Mouse (Mus musculus) liver, embryonic 15.5 days (tissue): ENCODE data around the gene Tex36. TPM values are rescaled to one million over a fixed set of nuclear protein-coding genes. Genes with fewer than 3 reads are reported as not detected.

Experiments used
- ATAC-seq: fragments of 200-750 bp; cut with Nextera tagmentation; 2 replicates; pipeline ENCODE4 v1.8.0; 2017; ENCODE audit warnings: moderate number of reproducible peaks, mild to moderate bottlenecking, moderate library complexity; ENCODE audit not compliant: insufficient read depth
- H3K27ac ChIP-seq: fragments of 300-500 bp; sonication (generic); replicated peaks from 2 replicates; pipeline ENCODE4 v1.5.1; 2015; ENCODE audit warnings: mild to moderate bottlenecking, inconsistent platforms
- H3K27me3 ChIP-seq: fragments of 300-500 bp; sonication (generic); 2 replicates; pipeline ENCODE4 v1.6.1; 2015; ENCODE audit warnings: mild to moderate bottlenecking, inconsistent platforms
- H3K36me3 ChIP-seq: fragments of 300-500 bp; sonication (generic); replicated peaks from 2 replicates; pipeline ENCODE4 v1.6.1; 2015; ENCODE audit warnings: moderate library complexity, mild to moderate bottlenecking, inconsistent platforms
- H3K4me1 ChIP-seq: fragments of 300-500 bp; sonication (generic); replicated peaks from 2 replicates; pipeline ENCODE4 v1.6.1; 2015; ENCODE audit warnings: inconsistent platforms
- H3K4me2 ChIP-seq: fragments of 300-500 bp; sonication (generic); 2 replicates; pipeline ENCODE4 v1.6.1; 2015; ENCODE audit warnings: moderate library complexity, mild to moderate bottlenecking, inconsistent platforms
- H3K4me3 ChIP-seq: fragments of 300-500 bp; sonication (generic); replicated peaks from 2 replicates; pipeline ENCODE4 v1.5.1; 2015; ENCODE audit warnings: mild to moderate bottlenecking, inconsistent platforms
- H3K9ac ChIP-seq: fragments of 300-500 bp; sonication (generic); 2 replicates; pipeline ENCODE4 v1.6.1; 2015; ENCODE audit warnings: moderate library complexity, mild to moderate bottlenecking, inconsistent platforms
- H3K9me3 ChIP-seq: fragments of 300-500 bp; sonication (generic); replicated peaks from 2 replicates; pipeline ENCODE4 v1.6.1; 2016; ENCODE audit warnings: inconsistent platforms
- WGBS: fragments of 180-500 bp; shearing (Covaris S2); methylation state at CpG from one replicate; pipeline ENCODE4 v1.1.7; 2015; ENCODE audit warnings: mixed read lengths; ENCODE audit not compliant: insufficient replicate concordance; 5-methylcytosine and 5-hydroxymethylcytosine counted together
- polyA plus RNA-seq: library from polyadenylated mRNA; unstranded; fragments of >200 nt; fragmentation: Nextera tagmentation; extraction: Ambion mirVana; gene quantifications from 2 replicates; pipeline ENCODE4 v1.2.1, GENCODE M21; 2015

Tex36 gene
- polyA plus RNA-seq, result not detected in 2 replicates

DNA sequence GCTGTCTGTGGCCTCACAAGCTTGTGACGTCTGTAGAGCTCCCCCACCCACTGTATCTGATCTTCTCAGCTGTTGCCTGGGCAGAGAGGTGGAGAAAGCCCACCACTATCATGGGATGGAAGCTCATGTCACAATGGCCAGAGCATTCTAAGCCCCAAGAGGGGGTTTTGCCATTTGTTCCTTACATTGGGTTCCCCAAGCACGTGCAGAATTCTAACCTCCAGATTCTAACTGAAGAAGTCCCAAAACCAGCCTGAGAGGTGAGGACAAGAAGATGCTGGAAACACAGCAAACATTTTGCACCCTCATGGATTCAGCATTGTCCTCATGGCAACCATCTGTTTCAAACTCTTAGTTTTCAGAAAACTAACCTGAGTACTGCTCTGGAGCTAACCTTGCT lies at the start of gene Tex36:
Gene Tex36 (minus strand): TSS at position 101 of the 400 bp plus-strand sequence.
- no peak within 1 kb of the TSS for H3K4me2 ChIP-seq
- H3K27ac ChIP-seq, result no peak within 1 kb of the TSS
- H3K36me3 ChIP-seq, result no peaks in the 10 kb centered on the region
- H3K27me3 ChIP-seq, result no peaks in the 10 kb centered on the region
- no peak for ATAC-seq
- 16% methylated on average over 2 of the region's 2 CpGs for WGBS
- H3K9me3 ChIP-seq, result no peaks in the 10 kb centered on the region
- H3K9ac ChIP-seq, result no peak within 1 kb of the TSS
- no peak within 1 kb of the TSS for H3K4me3 ChIP-seq
- no peaks in the 10 kb centered on the region for H3K4me1 ChIP-seq

DNA sequence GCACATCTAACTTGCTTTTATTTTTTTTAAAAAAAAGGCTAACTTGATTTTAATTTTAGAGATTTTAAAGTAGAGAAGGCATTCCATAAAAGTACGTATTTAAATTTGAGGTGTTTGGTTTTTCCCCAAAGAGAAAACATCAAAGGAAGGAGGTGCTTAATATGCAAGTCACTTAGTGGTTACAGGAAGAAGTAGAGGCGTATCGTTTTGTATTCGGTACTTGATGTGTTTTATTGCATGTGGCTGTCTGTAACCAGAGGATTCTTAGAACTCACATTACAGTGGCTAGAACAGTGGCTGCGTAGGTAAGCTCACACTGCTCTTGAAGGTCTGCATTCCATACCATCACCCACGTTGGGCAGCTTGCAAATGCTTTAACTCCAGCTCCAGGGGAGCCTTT lies 43.8 kb upstream of the Tex36 start:
- Histone ChIP-seq H3K9ac (no peak overlapping the region), H3K4me1 (no peaks in the 10 kb centered on the region), H3K27me3 (no peaks in the 10 kb centered on the region), H3K36me3 (peaks cover 92% of the 10 kb centered on the region), H3K9me3 (no peaks in the 10 kb centered on the region), H3K4me2 (no peak overlapping the region), H3K27ac (no peak overlapping the region), H3K4me3 (no peak overlapping the region)
- 88% methylated on average over 6 of the region's 6 CpGs for WGBS
- ATAC-seq, result no peak

DNA sequence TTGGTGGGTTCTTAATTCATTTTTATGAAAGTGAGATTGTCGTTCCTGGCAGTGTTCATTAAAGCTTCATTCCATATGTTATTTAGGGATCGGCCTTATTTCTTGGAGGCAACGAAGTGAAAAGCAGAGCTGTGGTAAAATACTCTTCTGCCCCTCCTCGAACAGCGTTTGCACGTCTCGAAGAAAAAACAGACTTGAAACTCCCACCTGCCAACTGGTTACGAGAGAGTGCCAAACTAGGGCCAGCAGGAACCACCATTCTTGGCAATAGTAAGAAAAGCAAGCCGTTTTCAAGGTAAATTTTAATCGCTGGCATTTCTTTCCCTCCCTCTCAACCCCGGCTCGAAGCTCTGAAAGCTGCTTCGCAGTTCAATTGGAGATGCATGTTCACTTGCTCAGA lies 36.9 kb upstream of the Tex36 start:
- no peaks in the 10 kb centered on the region for H3K27me3 ChIP-seq
- H3K4me1 ChIP-seq, result peaks cover 20% of the 10 kb centered on the region
- H3K4me2 ChIP-seq, result peak overlapping the region; percentile 97
- H3K27ac ChIP-seq, result no peak overlapping the region
- peak overlapping the region; percentile 94 for H3K9ac ChIP-seq
- 81% methylated on average over 13 of the region's 13 CpGs for WGBS
- H3K36me3 ChIP-seq, result peaks cover 43% of the 10 kb centered on the region
- peak overlapping the region; percentile 90 for H3K4me3 ChIP-seq
- no peak for ATAC-seq
- no peaks in the 10 kb centered on the region for H3K9me3 ChIP-seq

DNA sequence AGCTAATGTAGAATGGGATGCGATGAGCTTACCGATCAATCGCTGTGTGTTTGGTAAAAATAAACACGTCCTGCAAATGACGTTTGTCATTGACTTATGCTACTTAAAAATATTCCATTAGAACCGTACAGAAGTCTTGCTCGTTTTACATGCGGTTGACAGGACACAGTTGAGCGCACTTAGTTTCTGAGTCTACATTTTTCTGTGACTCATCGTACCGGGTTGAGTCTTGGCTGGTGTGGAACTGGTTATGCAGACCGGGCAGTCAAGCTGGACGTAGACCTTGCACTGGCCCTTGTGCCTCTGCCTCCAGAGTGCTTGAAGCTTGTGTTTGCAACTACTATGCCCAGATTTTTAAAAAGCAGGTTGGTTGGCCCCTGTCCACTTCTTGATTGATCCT lies 36.3 kb upstream of the Tex36 start:
- peaks cover 38% of the 10 kb centered on the region for H3K36me3 ChIP-seq
- H3K4me1 ChIP-seq, result peaks cover 20% of the 10 kb centered on the region
- H3K9me3 ChIP-seq, result no peaks in the 10 kb centered on the region
- H3K27ac ChIP-seq, result peak overlapping the region; percentile 86
- peak overlapping the region; percentile 94 for H3K9ac ChIP-seq
- 6% methylated on average over 13 of the region's 13 CpGs for WGBS
- no peaks in the 10 kb centered on the region for H3K27me3 ChIP-seq
- H3K4me3 ChIP-seq, result peak overlapping the region; percentile 90
- H3K4me2 ChIP-seq, result peak overlapping the region; percentile 97
- no peak for ATAC-seq

DNA sequence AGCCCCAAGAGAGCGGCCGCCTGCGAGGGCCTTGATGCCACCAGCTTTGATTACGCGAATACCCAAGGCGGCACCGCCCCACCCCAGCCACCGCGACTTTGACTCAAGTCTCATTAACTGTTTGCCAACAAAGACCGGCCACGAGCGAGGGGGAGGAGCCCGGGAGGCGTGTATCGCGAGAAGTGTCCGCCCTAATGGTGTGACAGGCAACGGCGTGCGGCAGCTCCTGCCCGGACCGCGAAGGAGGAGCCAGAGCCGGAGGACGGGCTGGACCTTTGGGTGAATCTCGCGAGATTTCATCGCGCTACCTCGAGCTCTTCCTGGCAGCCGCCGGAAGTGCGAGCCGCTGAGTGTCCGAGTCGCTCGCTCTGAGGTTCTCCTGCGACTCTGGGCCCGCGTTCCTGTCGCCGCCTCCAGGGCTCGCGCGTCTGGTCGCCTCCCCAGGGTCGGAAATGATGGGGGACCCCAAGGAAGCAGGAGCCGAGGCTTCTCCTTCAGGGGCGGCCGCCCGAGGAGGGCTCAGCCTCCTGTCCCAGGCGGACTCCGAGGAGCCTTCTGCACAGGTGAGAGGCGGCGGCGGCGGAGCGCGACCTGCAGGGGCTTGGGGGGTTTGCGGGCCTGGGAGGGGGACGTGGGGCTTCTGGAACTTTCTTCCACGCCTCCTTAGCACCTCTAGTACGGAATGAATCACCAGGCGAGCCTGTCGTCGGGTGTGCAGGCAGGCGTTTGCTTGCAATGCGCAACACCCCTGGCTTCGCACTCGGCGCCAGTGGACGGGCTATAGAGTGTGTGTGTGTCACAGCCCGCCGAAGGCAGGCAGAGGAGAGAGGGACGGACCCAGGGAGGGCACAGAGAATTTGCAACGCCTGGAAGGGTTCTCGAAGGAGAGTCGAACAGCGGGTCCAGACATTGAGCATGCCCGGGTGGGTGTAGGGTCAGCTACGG lies 35.7 kb upstream of the Tex36 start, which contains the start of gene Edrf1:
Gene Edrf1 (plus strand): TSS at position 183 of the 945 bp plus-strand sequence.
- Histone ChIP-seq H3K27ac (peak within 1 kb of the TSS; percentile 86), H3K9me3 (no peaks in the 10 kb centered on the region), H3K4me1 (peaks cover 20% of the 10 kb centered on the region), H3K36me3 (peaks cover 31% of the 10 kb centered on the region), H3K9ac (peak within 1 kb of the TSS; percentile 94), H3K27me3 (no peaks in the 10 kb centered on the region), H3K4me2 (peak within 1 kb of the TSS; percentile 97), H3K4me3 (peak within 1 kb of the TSS; percentile 90)
- peak; percentile 97 for ATAC-seq
- under 1% methylated on average over 81 of the region's 81 CpGs for WGBS

DNA sequence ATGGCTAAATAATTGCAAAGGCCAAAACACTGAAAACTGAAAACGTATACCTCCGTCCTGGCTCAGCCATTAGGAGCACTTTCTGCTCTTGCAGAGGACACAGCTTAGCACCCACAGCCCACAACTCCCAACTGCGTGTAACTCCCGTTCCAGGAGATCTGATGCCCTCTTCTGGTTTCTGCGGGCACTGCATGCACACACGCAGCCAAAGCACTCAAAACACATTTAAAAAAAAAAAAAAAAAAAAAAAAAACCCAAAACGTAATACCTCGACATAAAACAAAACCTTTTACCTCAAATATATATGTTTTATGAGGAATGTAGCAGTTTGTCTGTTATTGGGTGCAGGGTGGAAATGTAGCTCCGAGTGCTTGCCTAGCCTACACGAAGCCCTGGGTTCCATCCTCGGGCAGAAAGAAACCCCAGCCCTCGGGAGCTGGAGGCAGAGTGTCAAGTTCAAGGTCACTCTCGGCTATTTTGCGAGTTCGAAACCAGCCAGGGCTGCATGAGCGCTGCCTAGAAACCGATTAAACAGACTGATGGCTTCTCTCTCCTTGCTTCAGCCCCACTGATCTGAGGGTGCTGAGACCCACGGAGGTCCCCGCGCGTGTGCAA lies 34.9 kb upstream of the Tex36 start:
- ATAC-seq, result peak; percentile 2
- Histone ChIP-seq H3K36me3 (peaks cover 23% of the 10 kb centered on the region), H3K9ac (peak overlapping the region; percentile 61), H3K27me3 (no peaks in the 10 kb centered on the region), H3K4me3 (peak overlapping the region; percentile 90), H3K4me1 (peaks cover 20% of the 10 kb centered on the region), H3K4me2 (peak overlapping the region; percentile 97), H3K27ac (peak overlapping the region; percentile 85), H3K9me3 (no peaks in the 10 kb centered on the region)
- WGBS, result 1% methylated on average over 21 of the region's 21 CpGs

DNA sequence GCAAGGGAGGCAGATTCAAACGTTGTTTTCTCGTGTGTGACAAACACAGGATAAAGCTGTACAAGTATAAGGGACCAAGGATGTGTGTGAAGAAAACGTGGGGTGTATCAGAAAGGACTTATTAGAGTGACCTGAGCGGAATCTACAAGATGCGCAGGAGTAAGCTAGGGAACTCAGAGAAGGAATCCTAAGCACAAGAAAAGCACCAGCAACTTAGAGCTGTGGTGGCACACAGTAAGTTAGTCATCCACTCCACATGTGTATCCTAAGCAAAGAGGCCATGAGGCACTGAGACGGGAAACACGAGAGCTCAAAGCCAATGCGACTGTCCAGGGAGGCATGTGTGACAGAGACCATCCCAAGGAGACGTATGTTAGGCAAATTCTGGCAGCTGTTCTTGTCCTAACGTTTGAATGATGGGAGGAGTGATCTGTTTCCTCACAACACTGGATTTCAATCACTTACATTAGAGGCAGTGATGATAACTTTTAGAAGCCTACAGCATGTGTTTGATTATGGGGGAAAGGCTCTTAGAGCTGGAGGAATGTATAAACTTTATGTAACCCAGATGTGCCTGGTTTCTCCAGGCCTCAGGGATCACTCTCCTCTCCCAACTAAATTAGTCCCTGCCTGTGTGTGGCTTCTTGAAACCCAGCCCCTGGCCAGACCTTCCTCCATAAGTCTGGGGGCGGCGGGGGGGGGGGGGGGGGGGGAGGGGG lies 33.1 kb upstream of the Tex36 start:
- no peak for ATAC-seq
- Histone ChIP-seq H3K9ac (no peak overlapping the region), H3K27ac (no peak overlapping the region), H3K4me3 (no peak overlapping the region), H3K9me3 (no peaks in the 10 kb centered on the region), H3K4me1 (peaks cover 20% of the 10 kb centered on the region), H3K27me3 (no peaks in the 10 kb centered on the region), H3K4me2 (no peak overlapping the region), H3K36me3 (peaks cover 9% of the 10 kb centered on the region)
- 54% methylated on average over 11 of the region's 12 CpGs for WGBS

DNA sequence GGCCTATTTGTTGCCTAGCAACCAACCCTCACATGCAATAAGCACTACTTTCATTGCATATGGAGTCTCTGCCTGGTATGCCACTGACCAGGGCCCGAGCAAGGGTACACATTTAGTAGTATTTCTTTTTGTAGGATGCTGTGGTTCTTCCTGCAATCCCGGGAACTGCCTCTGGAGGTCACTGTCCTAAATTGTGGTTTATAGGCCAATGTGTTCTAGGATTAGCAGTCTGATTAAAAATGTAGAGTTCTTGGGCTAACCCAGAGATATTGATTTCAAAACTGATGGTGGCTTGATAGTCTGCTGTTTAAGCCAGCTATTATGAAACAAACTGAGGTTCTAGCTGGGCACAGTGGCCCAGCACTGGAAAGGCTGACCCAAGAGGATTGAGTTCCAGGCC lies 30.5 kb upstream of the Tex36 start:
- ATAC-seq, result no peak
- Histone ChIP-seq H3K4me1 (peaks cover 6% of the 10 kb centered on the region), H3K27me3 (no peaks in the 10 kb centered on the region), H3K9ac (no peak overlapping the region), H3K4me2 (no peak overlapping the region), H3K4me3 (no peak overlapping the region), H3K9me3 (no peaks in the 10 kb centered on the region), H3K36me3 (no peaks in the 10 kb centered on the region), H3K27ac (no peak overlapping the region)
- WGBS, result 7% methylated on average over 2 of the region's 2 CpGs

DNA sequence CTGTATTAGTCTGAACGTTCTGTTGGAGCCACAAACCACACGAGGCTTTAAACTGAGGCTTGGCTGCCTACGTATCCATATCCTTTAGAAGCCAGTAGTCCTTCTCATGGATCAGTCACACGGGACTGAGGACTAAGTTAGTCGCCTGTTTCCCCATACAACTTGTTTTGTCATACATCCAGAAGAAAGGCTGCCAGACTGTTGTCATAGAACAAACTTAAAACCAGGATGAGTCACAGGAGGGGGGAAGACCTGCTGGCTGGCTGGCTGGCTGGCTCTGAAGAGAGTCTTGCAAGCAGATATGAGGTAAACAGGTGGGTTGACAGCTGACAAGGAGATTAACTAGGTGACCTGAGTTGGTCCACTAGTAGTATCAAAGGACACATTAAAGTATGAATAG lies 28.9 kb upstream of the Tex36 start:
- Histone ChIP-seq H3K9ac (no peak overlapping the region), H3K4me1 (no peaks in the 10 kb centered on the region), H3K9me3 (no peaks in the 10 kb centered on the region), H3K27me3 (no peaks in the 10 kb centered on the region), H3K27ac (no peak overlapping the region), H3K4me2 (no peak overlapping the region), H3K36me3 (no peaks in the 10 kb centered on the region), H3K4me3 (no peak overlapping the region)
- WGBS, result 49% methylated on average over 5 of the region's 5 CpGs
- no peak for ATAC-seq

DNA sequence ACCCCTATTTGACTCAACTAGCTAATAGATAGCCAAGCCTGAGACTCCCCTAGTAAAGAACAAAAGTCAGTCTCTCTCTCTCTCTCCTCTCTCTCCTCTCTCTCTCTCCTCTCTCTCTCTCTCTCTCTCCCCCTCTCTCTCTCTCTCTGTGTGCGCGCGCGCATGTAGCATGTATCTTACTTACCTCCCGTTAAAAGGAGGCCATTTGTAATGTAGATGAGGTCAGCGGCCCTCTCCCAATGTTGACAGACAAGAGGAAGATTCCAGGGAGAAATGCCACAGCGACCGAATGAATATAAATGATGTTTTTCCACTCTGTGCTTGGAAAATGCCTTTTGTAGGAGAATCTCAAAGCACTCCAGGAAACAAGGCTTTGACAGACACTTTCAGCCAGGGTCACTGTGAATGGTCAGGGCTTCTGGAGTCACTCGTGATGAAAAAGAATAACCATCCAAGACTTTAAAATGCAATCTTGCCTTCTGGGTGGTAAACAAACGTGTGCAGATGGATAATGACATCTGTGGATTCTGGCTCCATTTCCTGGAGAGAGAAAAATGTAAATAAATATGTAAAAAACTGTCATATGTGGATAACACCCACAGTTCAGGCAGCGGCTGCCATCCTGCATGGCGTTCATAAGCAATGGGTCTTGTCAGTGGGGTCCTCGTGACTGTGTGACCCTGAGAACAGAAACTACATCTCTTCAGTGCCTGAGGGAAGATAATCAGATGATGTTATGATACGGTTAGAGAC lies 25.4 kb upstream of the Tex36 start:
- no peak for ATAC-seq
- WGBS, result 53% methylated on average over 14 of the region's 14 CpGs
- no peaks in the 10 kb centered on the region for H3K27me3 ChIP-seq
- H3K36me3 ChIP-seq, result no peaks in the 10 kb centered on the region
- H3K4me1 ChIP-seq, result no peaks in the 10 kb centered on the region
- H3K9ac ChIP-seq, result no peak overlapping the region
- no peaks in the 10 kb centered on the region for H3K9me3 ChIP-seq
- no peak overlapping the region for H3K4me3 ChIP-seq
- no peak overlapping the region for H3K27ac ChIP-seq
- no peak overlapping the region for H3K4me2 ChIP-seq
